Mouse (Mus musculus): Measurements from ENCODE around the gene Slc16a10.

The Slc16a10 gene

DNA sequence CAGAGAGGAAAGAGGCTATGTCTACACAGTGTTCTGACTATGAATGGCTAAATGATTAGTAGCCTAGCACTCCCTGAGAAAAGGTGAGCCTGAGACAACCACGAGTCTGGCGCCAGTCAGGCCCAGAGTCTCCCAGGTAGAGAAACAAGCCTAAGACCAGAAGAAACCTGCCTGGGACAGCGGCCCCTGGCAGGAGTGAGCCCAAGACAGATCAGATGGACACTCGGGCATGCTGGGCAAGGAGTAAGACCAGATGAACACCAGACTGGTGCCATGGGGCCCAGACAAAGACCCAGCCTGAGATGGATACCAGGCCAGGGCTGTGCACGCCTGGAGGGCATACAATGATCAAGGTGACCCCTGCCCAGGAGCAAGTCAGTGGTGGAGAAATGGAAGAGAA lies 32.5 kb downstream of the Slc16a10 start:
- DNase-seq (ENCODE audit: low spot score), result no peak

DNA sequence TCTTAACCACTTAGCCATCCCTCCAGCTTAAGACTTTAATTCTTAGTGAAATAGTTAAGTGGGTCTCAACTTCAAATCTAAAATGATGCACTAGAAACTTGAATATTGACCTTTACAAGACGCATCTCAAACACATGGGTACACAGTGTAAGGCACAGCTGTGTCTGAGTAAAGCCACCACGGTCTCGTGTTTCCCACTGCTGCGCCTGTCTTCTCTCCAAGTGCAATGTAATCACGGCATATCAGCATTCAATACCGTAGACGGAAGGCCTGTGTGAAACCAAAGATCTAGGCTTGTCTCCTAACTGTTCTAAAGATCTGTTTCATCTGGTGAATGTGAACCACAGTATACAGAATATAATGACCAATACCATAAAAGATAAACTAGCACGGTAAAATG lies 33.1 kb downstream of the Slc16a10 start:
- DNase-seq (ENCODE audit: low spot score), result no peak

DNA sequence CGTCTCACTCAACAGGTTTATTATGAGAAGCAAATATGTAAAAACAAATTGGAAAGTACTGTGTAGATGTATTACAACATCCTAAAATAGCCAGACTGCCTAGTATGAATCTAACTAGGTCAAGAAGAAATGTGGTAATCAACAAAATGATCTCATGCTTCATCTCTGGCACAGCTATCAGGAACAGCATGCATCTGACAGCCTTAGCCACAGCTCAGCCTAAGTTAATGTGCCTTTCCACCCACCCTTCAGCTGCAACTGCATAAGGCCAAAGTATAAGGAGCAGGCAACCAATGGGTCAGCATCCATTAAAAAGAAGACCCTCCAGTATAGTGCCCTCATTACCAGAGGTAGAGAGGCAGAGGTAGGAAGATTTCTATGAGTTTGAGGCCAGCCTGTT lies 34.1 kb downstream of the Slc16a10 start:
- no peak for DNase-seq (ENCODE audit: low spot score)

DNA sequence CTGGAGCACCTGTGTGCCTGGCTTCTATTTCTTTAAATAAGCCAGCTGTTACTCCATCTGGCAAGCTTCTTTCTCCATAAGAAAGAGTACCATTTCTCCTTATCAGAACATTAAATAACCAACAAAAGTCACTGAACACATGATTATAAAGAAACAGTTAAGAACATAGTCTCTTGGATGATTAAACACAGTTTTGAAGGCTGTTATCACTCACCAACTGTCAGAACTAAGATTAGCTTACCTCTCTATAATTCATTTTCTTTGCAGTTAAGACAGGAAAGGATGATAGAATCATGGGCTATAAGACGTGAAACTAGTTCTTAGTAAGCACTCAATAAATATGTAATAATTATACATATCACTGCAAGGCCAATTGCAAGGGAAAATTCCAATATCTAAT lies 36.9 kb downstream of the Slc16a10 start:
- no peak for DNase-seq (ENCODE audit: low spot score)

DNA sequence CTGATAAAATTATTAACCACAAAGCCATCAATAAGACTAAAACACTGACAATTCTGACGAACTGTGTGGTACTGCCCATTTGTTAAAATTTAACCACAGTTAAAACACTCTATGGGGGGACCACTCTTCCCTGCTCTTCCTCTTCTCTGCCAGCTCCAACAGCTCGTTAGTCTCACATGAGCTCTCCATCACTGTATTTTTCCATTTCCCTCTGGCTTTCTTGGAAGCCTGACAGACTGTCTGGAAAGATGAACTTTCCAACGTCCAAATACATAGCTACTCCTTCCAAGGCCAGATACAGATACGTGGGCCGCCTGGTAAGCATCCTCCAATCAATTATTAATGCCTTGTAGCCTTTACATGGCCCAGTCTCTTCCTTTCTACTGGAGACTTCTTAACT lies 38.3 kb downstream of the Slc16a10 start:
- no peak for DNase-seq (ENCODE audit: low spot score)

DNA sequence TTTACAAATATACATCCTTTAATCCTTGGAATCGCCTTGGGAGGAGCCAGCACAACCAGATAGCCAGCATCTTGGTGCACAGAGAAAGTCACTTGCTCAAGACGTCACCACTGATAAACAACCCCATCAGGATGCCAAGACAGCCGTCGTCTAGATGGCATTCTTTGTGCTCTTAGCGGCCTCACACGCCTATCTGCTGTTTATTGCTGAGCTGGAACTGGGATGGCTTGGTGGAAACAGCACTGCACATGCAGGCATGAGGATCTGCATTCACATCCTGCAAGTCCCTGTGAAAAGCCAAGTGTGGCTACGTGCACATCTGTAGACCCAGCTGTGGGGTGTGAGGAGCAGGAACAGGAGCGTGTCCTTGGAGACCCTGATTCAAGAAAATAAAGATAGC lies 39.1 kb downstream of the Slc16a10 start:
- DNase-seq (ENCODE audit: low spot score), result no peak

DNA sequence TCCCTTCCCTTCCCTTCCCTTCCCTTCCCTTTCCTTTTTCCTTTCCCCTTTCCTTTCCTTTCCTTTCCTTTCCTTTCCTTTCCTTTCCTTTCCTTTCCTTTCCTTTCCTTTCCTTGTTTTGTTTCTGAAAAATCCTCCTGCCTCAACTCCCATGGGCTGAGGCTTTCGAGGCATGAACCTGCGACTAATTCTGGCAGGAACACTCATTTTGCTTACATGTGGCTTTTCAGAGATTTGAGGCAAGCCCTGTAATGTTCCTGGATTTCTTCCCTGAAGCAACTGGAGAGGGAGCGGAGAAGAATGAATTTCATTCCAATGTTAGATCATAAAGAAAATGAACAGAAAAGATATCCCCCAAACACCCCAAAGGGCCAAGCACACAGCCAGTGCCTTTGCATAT lies 39.9 kb downstream of the Slc16a10 start:
- DNase-seq (ENCODE audit: low spot score), result no peak

DNA sequence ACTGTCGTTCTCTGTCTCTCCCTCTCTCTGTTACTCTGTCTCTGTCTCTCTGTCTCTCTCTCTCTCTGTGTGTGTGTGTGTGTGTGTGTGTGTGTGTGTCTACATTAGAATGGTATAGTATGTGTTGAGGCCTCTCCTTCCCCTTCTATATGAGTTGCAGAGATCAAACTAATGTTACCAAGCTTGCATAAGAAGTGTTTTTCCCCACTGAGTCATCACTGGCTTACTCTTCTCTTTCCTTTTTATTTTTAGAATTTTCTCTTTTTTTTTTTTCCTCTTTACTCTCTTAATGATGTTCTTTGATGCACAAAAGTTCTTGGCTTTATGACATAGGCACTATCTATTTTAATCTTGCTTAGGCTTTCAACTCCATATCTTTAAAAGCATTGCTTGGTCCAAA lies 43.6 kb downstream of the Slc16a10 start:
- no peak for DNase-seq (ENCODE audit: low spot score)

DNA sequence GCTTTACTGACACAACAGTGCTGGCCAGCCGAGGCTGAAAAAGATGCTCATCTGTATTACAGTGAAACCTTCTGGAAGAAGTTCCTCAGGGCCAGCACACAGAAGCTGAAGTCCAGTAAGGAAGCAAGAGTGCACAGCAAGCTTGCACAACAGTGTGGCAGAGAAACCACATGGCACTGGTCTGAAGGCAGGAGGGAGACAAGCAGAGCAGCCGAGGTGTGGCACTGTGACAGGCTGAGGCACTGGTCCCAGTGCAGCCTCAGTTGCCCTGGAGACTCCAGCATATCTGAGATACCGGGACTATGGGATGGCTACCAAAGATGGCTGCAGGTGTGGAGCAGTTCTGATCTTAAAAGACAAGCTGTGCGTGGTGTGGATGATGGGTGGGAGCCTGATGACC lies 44.5 kb downstream of the Slc16a10 start:
- no peak for DNase-seq (ENCODE audit: low spot score)

DNA sequence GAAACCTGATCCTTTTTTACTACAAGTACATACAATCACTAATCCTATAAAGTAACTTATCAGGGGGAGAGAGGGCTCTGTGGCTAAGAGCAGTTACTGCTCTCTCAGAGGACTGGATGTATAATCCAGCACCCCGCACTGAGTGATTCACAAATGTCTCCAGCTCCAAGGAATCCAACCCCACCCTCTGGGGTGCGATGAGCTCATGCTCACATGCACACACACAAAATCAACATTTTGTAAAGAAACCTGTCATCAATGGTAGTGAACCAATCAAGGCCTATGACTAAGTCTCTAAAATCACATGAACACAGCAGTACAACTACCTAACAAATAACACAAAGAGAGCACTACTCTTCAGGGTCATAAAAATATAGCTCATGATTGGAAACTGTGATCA lies 47.3 kb downstream of the Slc16a10 start:
- DNase-seq (ENCODE audit: low spot score), result no peak

DNA sequence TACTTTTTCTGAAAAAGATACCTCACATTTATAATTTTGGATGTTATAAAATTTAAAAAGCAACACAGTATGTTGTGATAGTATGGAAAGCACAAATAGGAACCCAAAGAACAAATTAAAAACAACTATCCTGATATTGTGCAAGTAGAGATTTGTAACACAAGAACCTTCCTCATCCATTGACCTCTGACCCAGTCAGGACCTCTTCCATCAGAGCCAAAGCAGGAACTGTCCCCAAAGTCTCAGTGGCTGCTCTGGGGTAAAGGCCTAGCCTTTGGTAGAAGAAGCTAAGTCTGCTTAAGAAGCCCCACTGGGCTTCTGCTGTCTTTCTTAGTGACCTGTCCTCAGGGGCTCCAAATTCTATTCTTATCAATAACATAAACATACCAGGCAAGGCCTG lies 48.5 kb downstream of the Slc16a10 start:
- no peak for DNase-seq (ENCODE audit: low spot score)

DNA sequence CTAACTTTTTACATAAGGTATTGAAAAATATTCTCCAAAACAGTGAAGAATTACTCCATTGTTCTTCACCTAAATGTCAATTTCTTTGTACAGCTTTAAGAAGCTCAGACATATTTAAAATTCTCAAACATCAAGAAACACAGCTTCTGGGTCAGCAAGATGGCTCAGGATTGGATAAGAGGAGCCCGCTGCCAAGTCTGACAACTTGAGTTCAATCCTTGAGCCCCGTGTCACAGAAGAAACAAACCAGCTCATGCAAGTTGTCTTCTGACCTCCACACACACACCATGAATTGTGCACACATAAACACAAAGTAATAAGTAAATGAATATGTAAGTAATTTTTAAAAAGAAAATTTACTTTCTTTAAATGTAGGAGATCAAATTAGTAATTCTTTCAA lies 50.6 kb downstream of the Slc16a10 start:
- DNase-seq (ENCODE audit: low spot score), result no peak

DNA sequence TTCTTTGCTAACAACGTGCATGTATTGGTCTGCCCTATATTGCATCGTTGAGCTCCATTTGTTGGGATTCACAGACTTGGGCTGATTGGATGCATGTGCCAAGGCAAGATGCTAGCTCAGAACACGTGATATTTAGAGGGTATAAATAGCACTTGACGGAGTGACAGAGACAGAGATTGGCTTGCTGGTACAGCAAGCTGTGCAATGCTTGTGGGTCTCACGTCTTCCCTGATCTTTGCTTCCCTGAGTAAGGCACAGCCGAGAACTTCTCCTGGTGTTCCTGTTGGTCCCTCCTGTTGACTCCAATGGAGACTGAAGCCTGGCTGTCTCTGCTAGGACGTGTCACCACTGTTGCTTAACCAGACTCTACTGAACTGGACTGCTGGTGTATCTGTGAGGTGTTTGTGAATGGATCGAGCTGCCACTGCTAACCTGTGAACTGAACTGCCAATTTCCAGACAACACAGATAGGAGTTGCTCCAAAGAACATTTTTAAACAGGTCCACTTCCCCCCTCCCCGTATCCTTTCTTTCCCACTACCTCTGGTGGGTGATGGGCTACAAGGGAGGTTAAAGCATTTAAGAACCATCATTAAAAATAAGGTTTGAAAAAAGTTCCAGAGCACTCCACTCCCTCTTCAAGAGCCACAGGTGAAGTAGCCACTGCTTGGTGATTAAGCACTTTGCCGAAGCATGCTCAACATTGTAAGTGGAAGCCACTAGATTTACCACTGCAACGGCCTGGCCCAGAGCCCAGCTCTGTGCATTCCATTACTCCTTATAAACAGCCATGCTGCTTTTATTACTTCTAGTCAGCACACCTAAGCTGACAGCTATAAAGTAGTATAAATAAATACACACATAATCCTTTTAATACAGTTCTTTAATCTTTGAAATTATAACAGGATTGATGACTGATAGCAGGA lies 51.3 kb downstream of the Slc16a10 start:
- DNase-seq (ENCODE audit: low spot score), result no peak

DNA sequence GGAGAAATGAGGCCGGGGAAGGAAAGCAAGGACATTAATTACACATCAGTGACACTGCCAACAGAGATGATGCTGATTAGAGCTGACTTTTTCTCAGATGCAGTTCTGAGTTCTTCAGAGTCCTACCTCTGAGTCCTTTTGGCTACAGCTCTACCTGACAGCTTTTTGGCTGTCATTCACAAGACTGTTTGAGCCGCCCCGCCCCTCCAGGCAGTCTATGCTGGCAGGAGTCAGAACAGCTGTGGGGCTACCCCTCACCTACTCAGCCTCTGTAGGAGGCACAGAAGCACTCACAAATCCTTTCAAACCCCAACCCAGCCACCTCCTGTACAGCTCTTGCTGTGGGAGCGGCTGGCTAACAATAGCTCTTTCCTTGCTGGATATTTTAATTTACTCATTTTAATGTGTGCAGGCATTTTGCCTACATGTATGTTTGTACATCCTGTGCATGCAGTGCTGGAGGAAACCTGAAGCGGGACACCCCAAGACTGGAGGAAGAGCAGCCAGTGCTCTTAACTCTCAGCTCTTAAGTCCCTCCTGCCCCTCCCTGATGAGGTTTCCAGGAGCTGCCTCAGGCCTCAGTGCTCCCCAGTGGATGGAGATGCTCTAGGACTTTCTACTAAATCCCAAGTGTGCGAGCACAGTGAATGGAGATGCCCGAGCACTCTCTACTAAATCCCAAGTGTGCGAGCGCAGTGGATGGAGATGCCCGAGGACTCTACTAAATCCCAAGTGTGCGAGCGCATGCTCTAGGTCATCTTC lies 57.5 kb downstream of the Slc16a10 start:
- DNase-seq (ENCODE audit: low spot score), result no peak

DNA sequence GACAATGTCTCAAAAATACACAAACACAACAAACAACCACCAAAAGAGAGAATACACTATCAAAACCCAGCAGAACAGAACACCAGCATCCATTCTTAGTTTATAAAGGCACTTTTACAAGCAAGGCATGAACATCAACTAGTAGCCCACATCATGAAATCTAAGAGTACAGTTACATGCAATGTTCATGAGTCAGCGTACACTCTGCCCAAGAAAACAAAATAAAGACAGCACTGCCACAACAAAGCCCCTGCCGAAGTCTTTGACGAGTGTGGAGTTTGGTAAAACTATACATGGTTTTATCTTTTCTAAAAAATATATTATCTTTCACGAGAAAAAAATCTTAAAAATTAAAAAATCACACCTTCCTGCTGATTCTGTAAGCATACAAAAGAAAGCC lies 58.5 kb downstream of the Slc16a10 start:
- no peak for DNase-seq (ENCODE audit: low spot score)

DNA sequence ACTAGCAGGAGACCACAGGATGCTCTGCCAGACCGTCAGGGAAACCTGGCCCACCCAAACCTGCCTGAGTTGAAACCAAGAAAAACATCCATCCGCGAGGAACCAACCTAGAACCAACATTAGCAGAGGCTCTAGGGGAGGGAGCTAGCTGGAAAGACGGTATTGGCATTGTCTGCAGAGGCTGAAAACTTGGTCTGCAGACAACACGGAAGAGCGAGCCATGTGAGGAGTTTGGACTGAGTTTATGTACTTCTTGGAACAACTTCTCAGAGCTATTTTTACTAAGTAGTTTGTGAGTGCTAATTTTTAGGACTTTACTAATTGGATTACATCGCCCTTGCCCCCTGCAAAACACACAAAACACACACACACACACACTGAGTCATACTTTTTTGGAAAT lies 59.4 kb downstream of the Slc16a10 start:
- DNase-seq (ENCODE audit: low spot score), result no peak

DNA sequence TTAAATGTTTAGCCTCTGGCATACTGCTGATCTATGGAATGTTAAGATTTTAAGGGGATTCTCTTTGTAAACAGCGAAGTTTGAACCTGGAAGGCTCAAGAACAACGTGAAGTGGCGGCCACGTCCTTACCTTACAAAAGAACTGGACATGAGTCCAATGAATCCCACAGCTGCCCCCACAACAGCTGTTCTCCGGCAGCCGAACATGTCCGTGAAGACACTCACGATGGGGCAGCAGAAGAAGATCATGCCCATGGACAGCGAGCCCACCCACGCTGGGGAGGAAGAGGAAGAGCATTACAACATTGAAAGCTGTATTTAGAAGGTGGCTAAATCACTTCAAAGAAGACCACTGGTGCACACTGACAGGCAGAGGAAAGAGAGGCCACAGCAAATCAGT lies 61.5 kb downstream of the Slc16a10 start:
- no peak for DNase-seq (ENCODE audit: low spot score)

DNA sequence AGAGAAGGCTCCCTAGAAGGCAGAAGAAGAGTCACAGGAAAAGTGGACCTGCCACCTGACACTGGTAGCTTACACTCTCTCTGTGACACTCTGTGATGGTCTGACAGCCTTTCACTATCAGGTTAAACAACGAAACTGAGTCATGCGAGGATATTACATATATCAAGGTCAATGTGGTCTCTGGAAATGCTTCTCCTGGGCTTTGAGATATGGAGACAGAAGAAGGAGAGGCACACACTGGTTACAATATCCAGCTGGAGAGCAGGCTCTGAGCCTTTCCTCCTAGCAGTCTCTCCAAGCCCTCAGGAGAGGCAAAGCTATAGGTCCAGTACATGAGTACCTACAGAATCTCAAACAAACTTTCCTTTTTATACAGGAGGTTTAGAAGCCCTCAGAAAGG lies 62.8 kb downstream of the Slc16a10 start:
- no peak for DNase-seq (ENCODE audit: low spot score)

DNA sequence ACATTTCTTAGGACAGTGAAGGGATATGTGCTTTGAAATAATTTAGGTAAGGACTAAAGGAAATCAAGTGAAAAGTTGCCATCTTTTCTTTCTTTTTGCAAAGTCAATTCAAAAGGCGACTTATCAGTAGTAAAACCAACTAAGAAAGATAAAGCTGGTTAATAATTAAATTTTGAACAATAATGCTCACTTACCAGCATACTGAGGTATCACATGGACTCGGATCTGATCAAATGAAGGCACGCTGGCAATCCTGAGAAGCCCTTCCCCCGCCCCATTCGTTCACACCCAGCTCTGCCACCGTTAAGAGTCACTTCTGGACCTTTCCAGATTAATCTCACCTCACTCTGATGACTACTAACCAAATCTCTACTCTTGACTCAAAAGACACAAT lies 64.1 kb downstream of the Slc16a10 start:
- DNase-seq (ENCODE audit: low spot score), result no peak

DNA sequence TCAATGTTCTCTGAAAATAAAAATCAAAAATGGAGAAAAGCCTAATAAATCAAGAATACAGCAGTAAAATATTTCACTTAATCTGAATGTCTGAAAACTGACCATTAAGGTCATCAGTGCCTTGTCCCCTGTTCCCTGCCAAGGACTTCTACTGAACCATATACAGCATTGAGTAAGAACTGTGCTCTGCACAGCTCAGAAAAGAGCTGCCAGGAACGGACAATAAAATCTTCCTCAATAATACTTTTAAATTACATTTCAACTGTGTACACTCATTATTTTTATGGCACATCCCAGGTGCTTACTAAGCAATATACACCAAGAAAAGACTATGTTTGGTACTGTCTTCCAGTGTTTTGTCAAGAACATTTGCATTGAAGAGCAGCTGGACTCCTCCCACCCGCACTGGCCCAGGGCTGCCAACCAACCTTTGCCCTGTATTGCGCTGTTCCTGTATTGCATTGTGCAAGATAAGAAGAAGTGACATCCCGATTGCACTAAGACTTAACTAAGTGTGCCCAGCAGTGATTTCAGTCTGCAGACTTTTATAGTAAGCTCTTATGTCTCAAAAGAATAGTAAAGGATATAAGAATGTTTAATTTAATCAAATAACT lies 64.6 kb downstream of the Slc16a10 start:
- DNase-seq (ENCODE audit: low spot score), result no peak

DNA sequence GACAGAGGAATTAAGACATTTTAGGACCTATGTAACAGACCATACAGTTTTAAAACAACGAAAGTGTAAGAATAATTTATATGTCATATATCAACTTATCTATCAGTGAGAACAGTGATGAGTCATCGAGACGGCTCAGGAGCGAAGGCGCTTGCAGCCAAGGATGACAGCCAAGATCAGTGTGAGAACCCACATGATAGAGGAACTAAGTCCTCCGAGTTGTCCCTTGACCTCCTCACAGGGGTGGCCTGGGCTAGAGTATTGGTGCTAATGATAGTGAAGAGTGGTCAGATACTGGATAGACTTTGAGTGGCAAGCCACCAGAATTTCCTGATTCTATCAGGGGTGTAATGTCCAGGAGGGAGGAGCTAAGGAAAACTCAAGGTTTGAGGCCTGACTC lies 68.5 kb downstream of the Slc16a10 start:
- DNase-seq (ENCODE audit: low spot score), result no peak

DNA sequence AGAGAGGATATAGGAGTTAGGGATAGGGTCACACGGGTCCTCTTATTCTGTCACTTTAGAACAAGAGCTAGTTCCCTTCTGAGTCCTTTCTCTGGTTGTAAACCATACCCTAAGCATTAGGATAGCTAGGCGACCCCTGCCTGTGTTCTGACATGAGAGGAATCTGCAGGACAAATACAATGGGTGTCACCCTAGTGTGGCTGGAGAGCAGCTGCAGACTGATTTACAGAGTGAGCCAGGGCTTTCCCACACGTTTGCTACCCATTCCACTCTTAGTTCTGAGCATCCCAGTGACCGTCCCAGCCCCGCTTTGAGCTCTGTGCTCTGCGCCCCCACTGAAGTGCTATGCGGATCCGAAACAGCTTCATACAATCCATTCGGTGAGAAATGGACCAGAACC lies 71.4 kb downstream of the Slc16a10 start:
- no peak for DNase-seq (ENCODE audit: low spot score)

DNA sequence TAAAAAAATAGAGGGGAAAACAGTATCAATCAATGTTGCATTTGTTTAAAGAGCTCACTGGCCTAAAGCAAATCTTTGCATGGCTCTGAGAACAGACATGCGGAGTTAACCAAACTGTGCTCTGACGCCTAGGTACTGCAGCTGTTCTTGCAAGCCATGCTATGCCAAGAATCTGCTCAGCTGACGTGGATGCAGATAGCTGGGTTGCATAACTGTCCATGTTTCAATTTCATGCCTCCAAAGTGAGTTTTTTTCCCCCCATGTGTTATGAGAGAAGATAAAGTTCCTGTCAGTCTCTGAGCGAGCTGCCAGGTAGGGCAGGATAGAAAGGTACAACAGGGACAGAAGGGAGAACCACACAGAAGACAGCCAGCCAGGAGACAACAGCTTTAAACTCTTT lies 72.8 kb downstream of the Slc16a10 start:
- no peak for DNase-seq (ENCODE audit: low spot score)

Measured in testis, postnatal 14 days (tissue).